Mouse (Mus musculus) CH12.LX (cell line): ENCODE results near the gene H1foo.

Experiments
- CTCF ChIP-seq, 2 experiments: IDR thresholded peaks in 1 of 2; conservative IDR thresholded peaks in 1 of 2; 2 replicates each; pipeline ENCODE4 v1.5.1; 2011 to 2012; ENCODE audit warnings: low read depth in 2 of 2, low read length in 2 of 2, improper control_type of control experiment in 1 of 2, inconsistent platforms in 1 of 2, mild to moderate bottlenecking in 1 of 2, moderate library complexity in 1 of 2
- ELF1 ChIP-seq: IDR thresholded peaks from 2 replicates; pipeline ENCODE4 v1.6.1; 2014; ENCODE audit warnings: low read depth, mild to moderate bottlenecking, inconsistent platforms, low read length, improper control_type of control experiment
- EP300 ChIP-seq: IDR thresholded peaks from 2 replicates; pipeline ENCODE4 v1.6.1; 2011; ENCODE audit warnings: low read length, improper control_type of control experiment
- GABPA ChIP-seq: IDR thresholded peaks from 2 replicates; pipeline ENCODE4 v1.6.1; 2012; ENCODE audit warnings: low read depth, low read length, improper control_type of control experiment, inconsistent platforms; ENCODE audit not compliant: insufficient replicate concordance
- IRF4 ChIP-seq: IDR thresholded peaks from 2 replicates; pipeline ENCODE4 v1.6.1; 2014; ENCODE audit warnings: low read depth, mild to moderate bottlenecking, inconsistent platforms, low read length, improper control_type of control experiment
- KAT2A ChIP-seq: IDR thresholded peaks from 2 replicates; pipeline ENCODE4 v1.6.1; 2012; ENCODE audit warnings: low read length, improper control_type of control experiment, inconsistent platforms; ENCODE audit not compliant: insufficient replicate concordance
- MAFK ChIP-seq: IDR thresholded peaks from 2 replicates; pipeline ENCODE4 v1.6.1; 2011; ENCODE audit warnings: low read length, improper control_type of control experiment; ENCODE audit not compliant: insufficient replicate concordance
- MXI1 ChIP-seq: IDR thresholded peaks from 2 replicates; pipeline ENCODE4 v1.6.1; 2011; ENCODE audit warnings: mild to moderate bottlenecking, low read depth, low read length, improper control_type of control experiment
- POLR2A ChIP-seq: IDR thresholded peaks from 2 replicates; pipeline ENCODE4 v1.6.1; 2011; ENCODE audit warnings: low read depth, mild to moderate bottlenecking, improper control_type of control experiment, low read length
- TCF12 ChIP-seq: IDR thresholded peaks from 2 replicates; pipeline ENCODE4 v1.6.1; 2014; ENCODE audit warnings: low read depth, mild to moderate bottlenecking, inconsistent platforms, low read length, improper control_type of control experiment
- UBTF ChIP-seq: IDR thresholded peaks from 2 replicates; pipeline ENCODE4 v1.6.1; 2012; ENCODE audit warnings: low read depth, mild to moderate bottlenecking, inconsistent platforms, low read length, improper control_type of control experiment, moderate library complexity
- ZKSCAN1 ChIP-seq: IDR thresholded peaks from 2 replicates; pipeline ENCODE4 v1.6.1; 2012; ENCODE audit warnings: low read depth, inconsistent platforms, low read length, improper control_type of control experiment, borderline replicate concordance
- ZNF384 ChIP-seq: IDR thresholded peaks from 2 replicates; pipeline ENCODE4 v1.6.1; 2012; ENCODE audit warnings: low read depth, low read length, improper control_type of control experiment, inconsistent platforms

GRCm38 (mm10) chr6:115986472-115987095 is 41.8 kb downstream of the H1foo start:
- TF ChIP-seq GABPA (no peak), EP300 (peak; percentile 54), CTCF (conservative IDR thresholded peaks at IDR 0.05 in 1 of 2, IDR thresholded peaks at IDR 0.05 in 1 of 2; ENCODE audit: low read depth in 2 of 2, low read length in 2 of 2) (no peak), POLR2A (no peak), ELF1 (peak; percentile 15; the same call in 1 of the 2 replicates), UBTF (no peak; the same call in 1 of the 2 replicates), ZNF384 (no peak), MXI1 (no peak), MAFK (no peak), IRF4 (peak; percentile 57; the same call in 1 of the 2 replicates), KAT2A (0 out of 2 replicates have a peak, but pooled peaks have one; percentile 37), ZKSCAN1 (no peak), TCF12 (peak; percentile 86)
